Mouse (Mus musculus) limb, embryonic 13.5 days (tissue): ENCODE measurements around the gene Cd19. TPM values are rescaled to one million over a fixed set of nuclear protein-coding genes. Genes with fewer than 3 reads are reported as not detected.
"Not testable (repeated sequence)": the region's sequence is repeated elsewhere in the genome, so short reads cannot be mapped to it uniquely, and the experiment has no call there.

Experiments used
- ATAC-seq: fragments of 200-750 bp; cut with Nextera tagmentation; 2 replicates; pipeline ENCODE4 v1.8.0; 2017; ENCODE audit warnings: low read depth, moderate number of reproducible peaks, moderate TSS enrichment; ENCODE audit not compliant: low FRiP score
- H3K27ac ChIP-seq: fragments of 300-500 bp; sonication (generic); 2 replicates; pipeline ENCODE4 v1.5.1; 2015; ENCODE audit warnings: inconsistent platforms, mild to moderate bottlenecking, moderate library complexity
- H3K27me3 ChIP-seq: fragments of 300-500 bp; sonication (generic); 2 replicates; pipeline ENCODE4 v1.6.1; 2015; ENCODE audit warnings: mild to moderate bottlenecking, inconsistent platforms
- H3K36me3 ChIP-seq: fragments of 300-500 bp; sonication (generic); 2 replicates; pipeline ENCODE4 v1.6.1; 2015; ENCODE audit warnings: inconsistent platforms, mild to moderate bottlenecking, moderate library complexity
- H3K4me1 ChIP-seq: fragments of 300-500 bp; sonication (generic); 2 replicates; pipeline ENCODE4 v1.6.1; 2015; ENCODE audit warnings: inconsistent platforms
- H3K4me2 ChIP-seq: fragments of 300-500 bp; sonication (generic); replicated peaks from 2 replicates; pipeline ENCODE4 v1.6.1; 2015; ENCODE audit warnings: inconsistent platforms, mild to moderate bottlenecking, moderate library complexity
- H3K4me3 ChIP-seq: fragments of 300-500 bp; sonication (generic); 2 replicates; pipeline ENCODE4 v1.5.1; 2015; ENCODE audit warnings: moderate library complexity, mild to moderate bottlenecking, inconsistent platforms
- H3K9ac ChIP-seq: fragments of 300-500 bp; sonication (generic); 2 replicates; pipeline ENCODE4 v1.6.1; 2015; ENCODE audit warnings: mild to moderate bottlenecking, inconsistent platforms
- H3K9me3 ChIP-seq: fragments of 300-500 bp; sonication (generic); 2 replicates; pipeline ENCODE4 v1.6.1; 2016; ENCODE audit warnings: inconsistent platforms
- WGBS: fragments of 180-500 bp; shearing (Covaris S2); methylation state at CpG from one replicate; pipeline ENCODE4 v1.1.7; 2015; 5-methylcytosine and 5-hydroxymethylcytosine counted together
- polyA plus RNA-seq: library from polyadenylated mRNA; unstranded; fragments of >200 nt; fragmentation: Nextera tagmentation; extraction: Ambion mirVana; gene quantifications from 2 replicates; pipeline ENCODE4 v1.2.1, GENCODE M21; 2015

Cd19 gene
- polyA plus RNA-seq, 1 experiment from 2014 or later: not detected

DNA sequence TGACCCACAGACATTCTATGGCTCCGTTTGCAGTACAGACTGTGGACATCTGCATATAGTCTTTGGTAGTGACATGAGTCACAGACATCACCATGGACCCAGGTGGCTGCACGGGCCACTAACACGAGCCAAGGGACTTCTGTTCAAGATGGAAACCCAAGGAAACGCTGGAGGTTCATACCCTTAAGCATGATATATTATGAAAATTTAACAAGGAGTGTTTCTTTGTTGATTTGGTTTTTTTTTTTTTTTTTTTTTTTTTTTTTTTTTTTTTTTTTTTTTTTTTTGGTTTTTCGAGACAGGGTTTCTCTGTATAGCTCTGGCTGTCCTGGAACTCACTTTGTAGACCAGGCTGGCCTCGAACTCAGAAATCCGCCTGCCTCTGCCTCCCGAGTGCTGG is 12.2 kb downstream of the Cd19 start:
- WGBS: 74% methylated on average over 8 of the region's 8 CpGs
- H3K4me1 ChIP-seq, H3K27me3 ChIP-seq, H3K4me3 ChIP-seq, H3K36me3 ChIP-seq, H3K4me2 ChIP-seq, H3K9ac ChIP-seq, H3K9me3 ChIP-seq, ATAC-seq, H3K27ac ChIP-seq: not testable (repeated sequence)

DNA sequence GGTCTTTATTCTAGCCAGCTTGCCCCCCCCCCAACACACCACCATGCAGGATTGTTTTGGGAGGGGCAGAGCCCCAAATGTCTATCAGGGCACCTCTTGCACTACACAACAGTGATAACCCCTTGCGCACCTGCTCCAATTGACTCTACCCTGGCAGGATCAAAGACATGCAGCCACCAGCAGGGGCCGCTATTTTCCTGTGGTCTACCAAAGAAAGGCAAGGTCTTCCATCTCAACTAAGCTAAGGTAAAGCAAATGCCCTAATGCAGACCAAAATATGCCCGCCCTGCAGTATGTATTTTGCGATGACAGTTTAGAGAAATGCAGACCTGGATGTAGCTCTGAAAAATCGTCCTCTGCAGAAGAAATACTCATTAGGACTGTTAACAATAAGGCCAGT is 15.1 kb downstream of the Cd19 start:
- no peak overlapping the region for H3K27ac ChIP-seq
- H3K4me2 ChIP-seq: no peak overlapping the region
- ATAC-seq: no peak
- no peak overlapping the region for H3K4me3 ChIP-seq
- WGBS: 7% methylated on average over 5 of the region's 5 CpGs
- peaks cover 12% of the 10 kb centered on the region for H3K4me1 ChIP-seq
- H3K9ac ChIP-seq: no peak overlapping the region
- H3K9me3 ChIP-seq: no peaks in the 10 kb centered on the region
- no peaks in the 10 kb centered on the region for H3K27me3 ChIP-seq
- H3K36me3 ChIP-seq: no peaks in the 10 kb centered on the region

DNA sequence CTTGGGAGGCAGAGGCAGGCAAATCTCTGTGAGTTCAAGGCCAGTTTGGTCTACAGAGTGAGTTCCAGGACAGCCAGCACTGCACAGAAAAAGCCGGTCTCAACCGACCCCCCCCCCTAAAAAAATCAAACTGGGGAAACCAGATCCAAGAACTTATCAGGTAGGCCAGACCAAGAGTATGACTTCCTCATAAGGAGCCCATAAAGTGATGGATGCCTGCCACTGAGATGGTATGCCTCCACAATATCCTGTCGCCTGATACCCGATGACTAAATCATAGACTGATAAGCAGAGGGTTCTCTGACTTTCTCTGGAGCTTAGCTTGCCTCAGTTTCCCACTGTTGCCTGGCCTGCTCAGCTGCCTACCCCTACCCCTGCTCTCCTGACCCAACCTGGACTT is 16.9 kb downstream of the Cd19 start:
- 97% methylated on average over 4 of the region's 4 CpGs for WGBS
- no peak for ATAC-seq
- Histone ChIP-seq H3K9ac (no peak overlapping the region), H3K4me1 (peaks cover 12% of the 10 kb centered on the region), H3K9me3 (no peaks in the 10 kb centered on the region), H3K36me3 (0 out of 2 replicates have a peak, but pooled peaks cover 5% of the 10 kb centered on the region), H3K4me3 (no peak overlapping the region), H3K27ac (no peak overlapping the region), H3K27me3 (no peaks in the 10 kb centered on the region), H3K4me2 (no peak overlapping the region)

GRCm38 (mm10) chr7:126397221-126397620 is 17.5 kb downstream of the Cd19 start:
- Histone ChIP-seq H3K36me3 (0 out of 2 replicates have a peak, but pooled peaks cover 5% of the 10 kb centered on the region), H3K4me2 (peak overlapping the region; percentile 47), H3K9me3 (no peaks in the 10 kb centered on the region), H3K27me3 (no peaks in the 10 kb centered on the region), H3K4me3 (0 out of 2 replicates have a peak overlapping the region, but pooled peaks have one; percentile 4), H3K9ac (no peak overlapping the region), H3K27ac (no peak overlapping the region), H3K4me1 (peaks cover 12% of the 10 kb centered on the region)
- no peak for ATAC-seq
- 55% methylated on average over 6 of the region's 6 CpGs for WGBS

DNA sequence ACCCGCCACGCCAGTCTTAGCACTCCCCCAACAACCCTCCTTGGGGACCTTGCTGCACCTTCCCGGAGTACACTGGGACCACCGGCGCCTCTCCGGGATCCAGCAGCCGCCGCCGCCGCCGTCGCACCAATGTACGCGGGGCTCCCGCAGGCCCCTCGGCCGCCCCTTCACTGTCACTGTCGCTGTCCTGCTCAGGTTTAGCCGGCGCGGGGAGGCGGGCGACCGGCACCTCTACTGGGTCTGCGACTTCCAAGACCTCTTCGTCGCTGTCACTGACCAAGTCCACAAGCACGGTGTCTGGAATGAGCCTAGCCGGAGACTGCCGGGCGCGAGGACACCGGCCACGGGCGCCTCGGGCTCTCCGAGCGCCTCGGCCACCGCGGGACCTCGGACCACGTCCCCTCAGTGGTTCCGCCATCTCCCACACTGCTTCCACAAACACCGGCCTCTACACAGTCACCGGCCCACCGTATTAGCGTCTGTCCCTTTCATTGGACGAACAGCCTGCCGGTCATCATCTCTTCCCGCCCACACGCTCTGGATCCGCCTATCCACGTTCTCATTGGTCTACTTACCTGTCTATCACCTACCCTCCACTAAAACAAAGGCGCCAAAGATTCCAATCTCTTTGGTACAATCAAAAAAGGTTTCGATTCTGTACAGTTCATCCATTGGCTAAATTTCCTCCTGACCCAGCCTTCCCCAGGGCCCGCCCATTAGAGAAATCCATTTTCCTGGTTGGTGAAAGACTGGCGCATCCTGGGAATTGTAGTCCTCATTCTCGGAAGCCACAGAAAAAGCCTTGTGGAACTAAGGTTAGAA is 18.2 kb downstream of the Cd19 start, which contains the start of gene Nfatc2ip:
Gene Nfatc2ip (minus strand): TSS at position 440 of the 822 bp plus-strand sequence.
- ATAC-seq: peak; percentile 100
- peak within 1 kb of the TSS; percentile 84 for H3K9ac ChIP-seq
- no peaks in the 10 kb centered on the region for H3K27me3 ChIP-seq
- H3K27ac ChIP-seq: no peak within 1 kb of the TSS
- H3K9me3 ChIP-seq: no peaks in the 10 kb centered on the region
- peaks cover 12% of the 10 kb centered on the region for H3K4me1 ChIP-seq
- H3K4me3 ChIP-seq: peak within 1 kb of the TSS; percentile 93
- under 1% methylated on average over 59 of the region's 59 CpGs for WGBS
- H3K4me2 ChIP-seq: peak within 1 kb of the TSS; percentile 88
- peaks cover 9% of the 10 kb centered on the region; the same call in 1 of the 2 replicates for H3K36me3 ChIP-seq

- H3K27ac ChIP-seq, H3K4me3 ChIP-seq, H3K9me3 ChIP-seq, H3K4me2 ChIP-seq, H3K27me3 ChIP-seq, H3K9ac ChIP-seq, ATAC-seq: not testable (repeated sequence)
- 88% methylated on average over 7 of the region's 7 CpGs for WGBS
- H3K4me1 ChIP-seq: peaks cover 10% of the 10 kb centered on the region
- H3K36me3 ChIP-seq: peaks cover 47% of the 10 kb centered on the region
Measured at GRCm38 (mm10) chr7:126392086-126392884, 22.4 kb downstream of the Cd19 start.

GRCm38 (mm10) chr7:126388185-126388584 is 26.5 kb downstream of the Cd19 start:
- Histone ChIP-seq H3K4me2 (no peak overlapping the region), H3K4me3 (no peak overlapping the region), H3K9me3 (no peaks in the 10 kb centered on the region), H3K4me1 (no peaks in the 10 kb centered on the region), H3K27ac (no peak overlapping the region), H3K36me3 (peaks cover 71% of the 10 kb centered on the region), H3K9ac (no peak overlapping the region), H3K27me3 (no peaks in the 10 kb centered on the region)
- 92% methylated on average over 1 of the region's 1 CpGs for WGBS
- ATAC-seq: no peak

GRCm38 (mm10) chr7:126383565-126383964 is 31.1 kb downstream of the Cd19 start:
- no peak for ATAC-seq
- H3K36me3 ChIP-seq: peaks cover 40% of the 10 kb centered on the region
- H3K9ac ChIP-seq: no peak overlapping the region
- no peaks in the 10 kb centered on the region for H3K4me1 ChIP-seq
- no peak overlapping the region for H3K4me3 ChIP-seq
- no peak overlapping the region for H3K27ac ChIP-seq
- no peak overlapping the region for H3K4me2 ChIP-seq
- no peaks in the 10 kb centered on the region for H3K9me3 ChIP-seq
- 88% methylated on average over 5 of the region's 5 CpGs for WGBS
- H3K27me3 ChIP-seq: no peaks in the 10 kb centered on the region

GRCm38 (mm10) chr7:126377278-126378158 is 37.2 kb downstream of the Cd19 start, which contains the start of gene Spns1:
Gene Spns1 (minus strand): TSS chr7:126377450.
- peaks cover 9% of the 10 kb centered on the region for H3K4me1 ChIP-seq
- peak within 1 kb of the TSS; percentile 97 for H3K4me3 ChIP-seq
- H3K27ac ChIP-seq: peak within 1 kb of the TSS; percentile 39
- peaks cover 25% of the 10 kb centered on the region for H3K36me3 ChIP-seq
- peak; percentile 99 for ATAC-seq
- peak within 1 kb of the TSS; percentile 92 for H3K9ac ChIP-seq
- H3K4me2 ChIP-seq: peak within 1 kb of the TSS; percentile 98
- WGBS: under 1% methylated on average over 33 of the region's 33 CpGs
- H3K27me3 ChIP-seq: no peaks in the 10 kb centered on the region
- H3K9me3 ChIP-seq: no peaks in the 10 kb centered on the region

DNA sequence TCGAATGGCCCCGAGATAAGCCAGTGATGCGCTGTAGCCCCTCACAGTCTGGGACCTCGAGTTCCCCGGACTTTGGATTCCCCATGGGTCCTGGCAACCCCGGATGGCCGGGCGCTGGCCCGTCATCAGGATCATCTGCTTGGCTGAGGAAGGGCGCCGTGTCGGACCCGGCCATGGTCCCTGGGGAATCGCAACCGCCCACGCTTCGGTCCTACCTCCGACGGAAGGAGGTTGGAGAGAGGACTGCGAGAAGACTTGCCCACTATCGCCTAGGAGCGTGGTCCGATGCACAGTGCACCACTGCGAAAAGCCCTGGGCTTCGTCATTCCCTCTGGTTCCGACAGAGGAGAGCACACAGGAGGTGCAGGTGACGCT is 37.8 kb downstream of the Cd19 start:
- peak overlapping the region; percentile 97 for H3K4me3 ChIP-seq
- peak overlapping the region; percentile 98 for H3K4me2 ChIP-seq
- ATAC-seq: peak; percentile 73
- H3K36me3 ChIP-seq: peaks cover 31% of the 10 kb centered on the region
- H3K9ac ChIP-seq: peak overlapping the region; percentile 92
- H3K27ac ChIP-seq: peak overlapping the region; percentile 15; the same call in 1 of the 2 replicates
- no peaks in the 10 kb centered on the region for H3K27me3 ChIP-seq
- WGBS: 1% methylated on average over 27 of the region's 27 CpGs
- no peaks in the 10 kb centered on the region for H3K9me3 ChIP-seq
- peaks cover 9% of the 10 kb centered on the region for H3K4me1 ChIP-seq

DNA sequence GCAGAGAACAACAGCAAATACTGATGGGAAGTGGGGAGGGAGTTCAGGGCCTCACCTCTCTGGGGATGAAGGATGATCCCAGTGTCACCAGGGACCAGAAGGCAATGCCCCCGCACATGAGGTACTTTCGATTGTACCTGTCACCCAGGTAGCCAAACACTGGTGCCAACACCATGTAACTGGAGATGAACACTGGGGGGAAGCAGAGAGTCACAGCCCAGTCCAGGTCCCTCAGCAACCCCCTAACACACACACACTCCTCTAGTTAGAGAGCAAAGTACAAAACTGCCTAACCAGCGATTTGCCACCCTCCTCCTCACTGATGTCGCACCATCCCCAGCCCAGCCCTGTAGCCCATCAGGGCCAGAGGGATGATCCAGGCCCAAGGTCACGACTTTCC is 39.7 kb downstream of the Cd19 start:
- no peak overlapping the region for H3K9ac ChIP-seq
- peaks cover 9% of the 10 kb centered on the region for H3K4me1 ChIP-seq
- H3K4me2 ChIP-seq: no peak overlapping the region
- no peak for ATAC-seq
- 77% methylated on average over 5 of the region's 5 CpGs for WGBS
- H3K36me3 ChIP-seq: peaks cover 50% of the 10 kb centered on the region
- no peak overlapping the region for H3K27ac ChIP-seq
- no peaks in the 10 kb centered on the region for H3K9me3 ChIP-seq
- H3K4me3 ChIP-seq: no peak overlapping the region
- H3K27me3 ChIP-seq: no peaks in the 10 kb centered on the region
